Mouse (Mus musculus) midbrain, embryonic 10.5 days (tissue): ENCODE data around the gene Nfkbid. TPM values are rescaled to one million over a fixed set of nuclear protein-coding genes. Genes with fewer than 3 reads are reported as not detected.
A peak's percentile ranks its signal among the peaks of the same experiment; 100 is the strongest.

Source experiments
- DNase-seq: peaks from one replicate; pipeline ENCODE4 v3.0.0-alpha.2; 2017; ENCODE audit warnings: low spot score
- H3K27ac ChIP-seq: fragments of 300-500 bp; sonication (generic); replicated peaks from 2 replicates; pipeline ENCODE4 v1.5.1; 2016; ENCODE audit warnings: mild to moderate bottlenecking
- H3K27me3 ChIP-seq: fragments of 300-500 bp; sonication (generic); 2 replicates; pipeline ENCODE4 v1.6.1; 2016; ENCODE audit warnings: low read depth, mild to moderate bottlenecking; ENCODE audit not compliant: poor library complexity, severe bottlenecking
- H3K36me3 ChIP-seq: fragments of 300-500 bp; sonication (generic); 2 replicates; pipeline ENCODE4 v1.6.1; 2016; ENCODE audit warnings: mild to moderate bottlenecking, moderate library complexity
- H3K4me1 ChIP-seq: fragments of 300-500 bp; sonication (generic); 2 replicates; pipeline ENCODE4 v1.6.1; 2016
- H3K4me3 ChIP-seq: fragments of 300-500 bp; sonication (generic); 2 replicates; pipeline ENCODE4 v1.5.1; 2016; ENCODE audit warnings: mild to moderate bottlenecking, moderate library complexity
- H3K9me3 ChIP-seq: fragments of 300-500 bp; sonication (generic); replicated peaks from 2 replicates; pipeline ENCODE4 v1.6.1; 2016; ENCODE audit warnings: mild to moderate bottlenecking
- WGBS: fragments of 180-500 bp; shearing (Covaris S2); methylation state at CpG from one replicate; pipeline ENCODE4 v1.1.7; 2016; 5-methylcytosine and 5-hydroxymethylcytosine counted together
- polyA plus RNA-seq: library from polyadenylated mRNA; unstranded; fragments of >200 nt; fragmentation: Nextera tagmentation; extraction: Ambion mirVana; gene quantifications from 2 replicates; pipeline ENCODE4 v1.2.1, GENCODE M21; 2016

Nfkbid gene
- 1.4 and 1.5 TPM in 2 replicates for polyA plus RNA-seq

- Histone ChIP-seq H3K27me3 (peaks cover 42% of the 10 kb centered on the region), H3K4me3 (peak within 1 kb of the TSS; percentile 63), H3K4me1 (peaks cover 24% of the 10 kb centered on the region), H3K27ac (peak within 1 kb of the TSS; percentile 69), H3K9me3 (peaks cover 4% of the 10 kb centered on the region), H3K36me3 (peaks cover 12% of the 10 kb centered on the region)
- peak; percentile 43 for DNase-seq
- 10% methylated on average over 31 of the region's 31 CpGs for WGBS
Observed at GRCm38 (mm10) chr7:30421175-30421889, at the start of gene Nfkbid. Gene Nfkbid, plus strand, starts transcription at chr7:30421732.

DNA sequence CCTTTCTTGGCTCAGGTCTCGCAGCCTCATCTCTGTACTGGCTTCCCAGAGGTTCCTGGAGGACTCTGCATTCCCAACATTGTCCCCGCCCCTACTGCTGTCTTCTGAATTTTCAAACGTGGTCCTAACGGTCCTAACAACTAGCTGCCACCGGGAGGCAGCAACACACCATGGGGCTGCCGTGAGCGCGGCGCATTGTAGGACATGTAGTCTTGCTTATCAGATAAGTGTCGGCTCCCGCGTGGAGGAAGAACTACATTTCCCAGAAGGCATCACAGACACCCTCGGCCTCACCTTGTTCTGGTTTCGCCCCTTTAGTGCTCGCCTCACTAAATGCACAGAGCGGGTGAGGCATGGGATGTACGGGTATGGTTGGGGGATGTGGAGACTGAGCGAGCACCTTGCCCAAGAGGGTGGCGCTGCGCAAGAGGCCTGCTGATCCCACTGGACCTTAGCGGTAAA, 48.0 kb upstream of the Nfkbid start:
- H3K9me3 ChIP-seq, result no peaks in the 10 kb centered on the region
- no peaks in the 10 kb centered on the region for H3K27me3 ChIP-seq
- H3K4me1 ChIP-seq, result 0 out of 2 replicates have a peak, but pooled peaks cover 3% of the 10 kb centered on the region
- WGBS, result under 1% methylated on average over 21 of the region's 21 CpGs
- H3K27ac ChIP-seq, result peak overlapping the region; percentile 84
- H3K4me3 ChIP-seq, result peak overlapping the region; percentile 60
- peak; percentile 92 for DNase-seq
- H3K36me3 ChIP-seq, result no peaks in the 10 kb centered on the region

DNA sequence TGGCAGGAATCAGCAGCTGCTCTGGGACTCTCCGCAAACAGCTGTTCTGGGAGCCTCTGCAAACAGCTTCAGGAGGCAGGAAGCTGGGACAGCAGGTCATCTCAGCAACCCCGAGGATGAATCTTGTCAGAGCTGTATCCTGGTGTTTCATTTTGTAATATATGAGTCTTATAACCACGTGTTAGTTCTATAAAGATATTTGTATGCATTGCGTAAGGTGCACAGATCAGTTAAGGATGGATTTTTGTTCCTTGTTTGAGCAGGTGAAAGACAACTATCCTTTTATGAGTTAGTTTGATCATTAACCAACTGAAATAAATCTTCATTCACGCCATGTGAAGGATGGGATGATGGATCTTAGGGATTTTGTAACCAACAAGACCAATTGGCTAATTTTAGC, 41.5 kb upstream of the Nfkbid start:
- no peaks in the 10 kb centered on the region for H3K36me3 ChIP-seq
- no peaks in the 10 kb centered on the region for H3K27me3 ChIP-seq
- no peak overlapping the region for H3K27ac ChIP-seq
- no peaks in the 10 kb centered on the region for H3K4me1 ChIP-seq
- no peak for DNase-seq
- whole genome bisulfite sequencing, result 68% methylated on average over 5 of the region's 5 CpGs
- H3K9me3 ChIP-seq, result no peaks in the 10 kb centered on the region
- no peak overlapping the region for H3K4me3 ChIP-seq

DNA sequence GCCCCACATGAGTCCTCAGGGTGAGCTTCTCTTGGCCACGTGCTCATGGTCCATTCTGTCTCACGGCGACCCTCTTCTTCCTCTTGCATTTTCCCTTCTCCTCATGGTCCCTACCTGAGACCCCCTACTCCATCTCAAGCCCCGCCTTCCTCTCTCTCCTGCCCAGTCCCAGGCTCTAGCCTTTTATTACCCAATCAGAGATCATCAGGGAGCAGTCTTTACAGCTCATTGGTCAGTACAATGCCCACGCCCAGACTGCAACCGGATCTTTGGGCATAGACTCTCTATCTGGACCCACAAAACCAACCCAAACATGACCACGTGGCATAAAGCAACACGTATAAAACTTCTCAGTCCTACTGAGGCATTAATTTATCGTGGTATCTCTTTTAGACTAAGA, 37.4 kb upstream of the Nfkbid start:
- Histone ChIP-seq H3K4me1 (no peaks in the 10 kb centered on the region), H3K27ac (no peak overlapping the region), H3K27me3 (no peaks in the 10 kb centered on the region), H3K4me3 (no peak overlapping the region), H3K36me3 (no peaks in the 10 kb centered on the region), H3K9me3 (no peaks in the 10 kb centered on the region)
- no peak for DNase-seq
- 86% methylated on average over 9 of the region's 9 CpGs for WGBS

DNA sequence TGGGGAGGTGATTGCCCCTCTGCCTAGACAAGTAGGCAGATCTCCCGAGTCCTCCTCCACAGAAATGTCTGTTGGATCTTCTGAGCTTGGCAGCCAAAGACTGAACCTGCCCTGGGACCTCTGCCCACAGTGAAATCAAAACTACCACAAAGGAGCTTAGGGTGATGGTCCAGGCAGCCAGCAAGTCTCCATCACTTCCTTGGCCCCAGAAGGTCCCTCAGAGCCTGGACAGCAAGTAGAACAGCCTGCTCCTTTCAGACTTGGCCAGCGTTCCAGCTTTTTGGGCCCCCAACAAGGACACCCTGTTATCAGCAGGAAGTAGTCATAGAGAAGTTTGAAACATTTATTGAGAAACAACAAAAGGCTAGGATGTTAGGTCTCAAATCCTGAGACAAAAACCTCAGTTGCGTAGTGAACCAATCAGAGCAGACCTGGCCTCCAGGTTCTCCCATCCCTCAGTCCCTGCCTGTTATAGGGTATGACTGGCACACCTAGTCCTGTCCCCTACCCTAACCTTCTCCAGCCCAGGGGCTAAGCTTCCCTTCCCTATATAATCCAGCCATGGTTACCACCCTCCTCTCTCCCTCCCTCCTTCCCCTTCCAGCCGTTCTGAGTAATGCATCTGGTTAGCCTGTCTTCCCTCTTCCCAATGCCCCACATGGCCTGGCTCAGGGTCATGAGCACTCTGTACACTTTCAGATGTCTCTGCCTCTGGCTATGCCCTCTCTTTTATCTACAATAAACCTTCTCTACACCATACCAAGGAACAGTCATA, 28.6 kb upstream of the Nfkbid start:
- no peak for DNase-seq
- Histone ChIP-seq H3K9me3 (no peaks in the 10 kb centered on the region), H3K27ac (no peak overlapping the region), H3K4me1 (no peaks in the 10 kb centered on the region), H3K27me3 (no peaks in the 10 kb centered on the region), H3K4me3 (no peak overlapping the region), H3K36me3 (no peaks in the 10 kb centered on the region)
- 73% methylated on average over 4 of the region's 4 CpGs for WGBS

DNA sequence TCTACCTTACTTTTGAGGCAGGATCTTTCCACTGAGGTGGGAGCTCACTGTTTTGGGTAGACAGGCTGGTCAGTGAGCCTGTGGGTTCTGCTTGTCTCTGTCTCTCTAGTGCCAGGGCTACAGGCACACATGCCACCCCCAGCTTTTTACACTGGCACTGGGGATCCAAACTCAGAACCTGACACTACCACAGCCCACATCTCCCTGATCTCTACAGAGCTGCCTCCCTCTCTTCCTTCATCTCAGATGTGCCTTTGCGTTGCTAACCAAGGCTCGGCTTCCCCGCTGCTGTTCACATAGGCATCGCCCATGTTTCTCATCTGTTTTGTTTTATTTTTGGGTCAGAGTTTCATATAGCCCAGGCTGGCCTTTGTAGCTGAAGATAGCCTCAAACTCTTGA, 27.9 kb upstream of the Nfkbid start:
- no peaks in the 10 kb centered on the region for H3K9me3 ChIP-seq
- no peaks in the 10 kb centered on the region for H3K27me3 ChIP-seq
- no peak for DNase-seq
- H3K4me3 ChIP-seq, result no peak overlapping the region
- H3K27ac ChIP-seq, result no peak overlapping the region
- WGBS, result 94% methylated on average over 4 of the region's 4 CpGs
- no peaks in the 10 kb centered on the region for H3K36me3 ChIP-seq
- no peaks in the 10 kb centered on the region for H3K4me1 ChIP-seq

GRCm38 (mm10) chr7:30394379-30394778, 27.2 kb upstream of the Nfkbid start:
- no peaks in the 10 kb centered on the region for H3K9me3 ChIP-seq
- H3K4me1 ChIP-seq, result peaks cover 4% of the 10 kb centered on the region
- H3K4me3 ChIP-seq, result no peak overlapping the region
- no peaks in the 10 kb centered on the region for H3K27me3 ChIP-seq
- WGBS, result 77% methylated on average over 11 of the region's 11 CpGs
- DNase-seq, result peak; percentile 13
- H3K36me3 ChIP-seq, result no peaks in the 10 kb centered on the region
- H3K27ac ChIP-seq, result no peak overlapping the region

GRCm38 (mm10) chr7:30394871-30395270, 26.7 kb upstream of the Nfkbid start:
- Histone ChIP-seq H3K27me3 (no peaks in the 10 kb centered on the region), H3K27ac (no peak overlapping the region), H3K9me3 (no peaks in the 10 kb centered on the region), H3K4me3 (no peak overlapping the region), H3K36me3 (no peaks in the 10 kb centered on the region), H3K4me1 (peaks cover 4% of the 10 kb centered on the region)
- no peak for DNase-seq
- 41% methylated on average over 2 of the region's 2 CpGs for WGBS

DNA sequence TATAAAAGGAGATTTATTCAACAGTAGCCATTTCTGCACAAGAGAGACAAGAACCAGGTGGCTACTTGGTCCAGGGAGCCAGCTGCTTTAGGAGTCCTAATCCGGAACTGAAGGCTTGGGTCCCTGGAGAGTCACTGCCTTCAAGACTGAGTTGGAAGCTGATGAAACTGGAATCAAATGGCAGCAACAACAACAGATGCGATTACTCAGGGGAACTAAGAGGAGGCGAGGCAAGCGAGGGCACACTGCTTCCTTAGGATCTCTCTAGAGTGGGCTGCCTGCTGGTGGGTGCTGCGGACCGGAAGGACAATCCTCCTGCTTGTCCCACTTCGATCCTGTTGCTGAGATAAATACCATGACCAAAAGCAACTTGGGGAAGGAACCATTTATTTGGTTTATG, 21.9 kb upstream of the Nfkbid start:
- no peak overlapping the region for H3K27ac ChIP-seq
- 59% methylated on average over 7 of the region's 7 CpGs for WGBS
- no peak overlapping the region for H3K4me3 ChIP-seq
- H3K36me3 ChIP-seq, result no peaks in the 10 kb centered on the region
- H3K4me1 ChIP-seq, result peaks cover 4% of the 10 kb centered on the region
- no peaks in the 10 kb centered on the region for H3K27me3 ChIP-seq
- no peaks in the 10 kb centered on the region for H3K9me3 ChIP-seq
- no peak for DNase-seq

DNA sequence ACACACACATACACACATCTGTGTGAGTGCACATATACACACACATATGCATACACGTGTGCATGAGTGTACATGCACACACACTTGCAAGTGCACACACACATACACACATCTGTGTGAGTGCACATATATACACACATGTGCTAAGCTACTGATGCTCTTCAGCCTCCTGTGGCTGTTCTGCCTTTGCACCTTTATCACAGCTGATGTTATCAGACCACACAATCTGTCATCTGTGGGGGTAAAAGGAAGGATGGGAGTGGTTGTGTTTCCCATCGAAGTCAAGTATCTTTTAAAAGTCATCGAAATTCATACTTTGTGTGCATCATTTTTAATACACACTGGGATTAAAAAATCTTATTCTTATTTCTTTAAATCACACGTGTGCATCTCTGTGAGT, 19.2 kb upstream of the Nfkbid start:
- H3K4me3 ChIP-seq, result no peak overlapping the region
- no peaks in the 10 kb centered on the region for H3K36me3 ChIP-seq
- DNase-seq, result no peak
- H3K27ac ChIP-seq, result no peak overlapping the region
- H3K27me3 ChIP-seq, result no peaks in the 10 kb centered on the region
- 75% methylated on average over 4 of the region's 4 CpGs for WGBS
- H3K4me1 ChIP-seq, result peaks cover 4% of the 10 kb centered on the region
- H3K9me3 ChIP-seq, result no peaks in the 10 kb centered on the region

GRCm38 (mm10) chr7:30408639-30409038, 12.9 kb upstream of the Nfkbid start:
- Histone ChIP-seq H3K4me1 (no peaks in the 10 kb centered on the region), H3K27ac (no peak overlapping the region), H3K4me3 (no peak overlapping the region), H3K36me3 (no peaks in the 10 kb centered on the region), H3K27me3 (no peaks in the 10 kb centered on the region), H3K9me3 (no peaks in the 10 kb centered on the region)
- WGBS, result 83% methylated on average over 3 of the region's 3 CpGs
- DNase-seq, result no peak

DNA sequence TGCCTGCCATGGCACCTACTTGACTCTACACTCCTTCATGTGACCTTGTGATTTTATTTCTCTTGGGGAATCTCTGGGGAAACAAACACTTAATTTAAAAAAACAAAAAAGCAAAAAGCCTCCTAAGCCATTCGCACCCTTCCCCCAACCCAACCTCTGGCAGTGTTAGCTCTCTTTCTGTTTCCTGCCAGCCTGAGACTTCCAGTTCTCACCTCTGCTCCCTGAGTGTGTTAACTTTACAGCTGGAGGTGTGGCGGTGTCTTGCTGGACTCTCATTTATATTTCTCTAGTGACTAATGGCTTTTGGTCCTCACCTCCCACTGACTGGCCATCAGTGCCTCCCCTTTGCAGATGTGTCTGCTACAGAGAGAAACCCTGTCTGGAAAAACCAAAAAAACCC, 11.7 kb upstream of the Nfkbid start:
- Histone ChIP-seq H3K27ac (no peak overlapping the region), H3K4me3 (no peak overlapping the region), H3K27me3 (no peaks in the 10 kb centered on the region), H3K36me3 (no peaks in the 10 kb centered on the region), H3K9me3 (no peaks in the 10 kb centered on the region), H3K4me1 (no peaks in the 10 kb centered on the region)
- DNase-seq, result no peak
- WGBS, result 82% methylated on average over 2 of the region's 2 CpGs

DNA sequence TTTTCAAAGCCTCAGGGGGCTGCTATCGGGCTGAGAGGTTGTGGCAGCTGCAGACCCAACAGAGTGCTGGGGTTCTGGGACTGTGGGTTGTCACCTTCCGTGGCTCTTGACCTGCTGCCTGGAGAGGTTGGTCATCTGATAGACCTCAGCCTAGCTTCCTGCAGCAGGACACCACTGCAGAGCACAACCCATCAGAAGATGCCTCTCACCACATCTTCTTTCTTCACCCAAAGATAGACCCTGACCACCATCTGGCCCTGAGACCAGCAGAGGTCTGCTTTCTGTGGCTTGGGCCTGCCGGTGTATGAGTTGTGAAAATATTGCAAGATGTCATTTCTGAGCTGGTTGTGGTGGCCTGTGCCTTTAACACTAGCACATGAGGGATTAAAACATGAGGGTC, 10.5 kb upstream of the Nfkbid start:
- no peaks in the 10 kb centered on the region for H3K9me3 ChIP-seq
- WGBS, result 75% methylated on average over 3 of the region's 3 CpGs
- H3K27me3 ChIP-seq, result no peaks in the 10 kb centered on the region
- no peak for DNase-seq
- H3K36me3 ChIP-seq, result no peaks in the 10 kb centered on the region
- no peak overlapping the region for H3K4me3 ChIP-seq
- H3K4me1 ChIP-seq, result no peaks in the 10 kb centered on the region
- H3K27ac ChIP-seq, result no peak overlapping the region
